Mouse (Mus musculus) thymus, adult 2 months (tissue): ENCODE results near the gene Vti1a. TPM values are rescaled to one million over a fixed set of nuclear protein-coding genes. Genes with fewer than 3 reads are reported as not detected.

ENCODE experiments used
- DNase-seq: peaks from one replicate; pipeline ENCODE4 v3.0.0; 2021
- H3K27ac ChIP-seq: fragments of 200-500 bp; 2 replicates; pipeline ENCODE4 v1.5.1; 2012; ENCODE audit warnings: low read length, control low read depth; ENCODE audit not compliant: control insufficient read depth, insufficient read depth
- H3K27me3 ChIP-seq: fragments of 200-500 bp; 2 replicates; pipeline ENCODE4 v1.6.1; 2012; ENCODE audit warnings: mild to moderate bottlenecking, low read length, moderate library complexity, mixed read lengths; ENCODE audit not compliant: control insufficient read depth, insufficient read depth
- H3K36me3 ChIP-seq: fragments of 200-500 bp; 2 replicates; pipeline ENCODE4 v1.6.1; 2012; ENCODE audit warnings: mild to moderate bottlenecking, low read length, moderate library complexity; ENCODE audit not compliant: control insufficient read depth, insufficient read depth
- H3K4me1 ChIP-seq: fragments of 200-500 bp; replicated peaks from 2 replicates; pipeline ENCODE4 v1.6.1; 2012; ENCODE audit warnings: low read length; ENCODE audit not compliant: control insufficient read depth, insufficient read depth
- H3K4me3 ChIP-seq: fragments of 200-500 bp; 2 replicates; pipeline ENCODE4 v1.5.1; 2012; ENCODE audit warnings: mild to moderate bottlenecking, low read length, control low read depth, moderate library complexity; ENCODE audit not compliant: control insufficient read depth, insufficient read depth
- CTCF ChIP-seq: fragments of 200-500 bp; IDR thresholded peaks from 2 replicates; pipeline ENCODE4 v1.5.1; 2012; ENCODE audit warnings: mild to moderate bottlenecking, control low read depth, low read length, moderate library complexity, borderline replicate concordance; ENCODE audit not compliant: control insufficient read depth, poor library complexity, insufficient read depth; ENCODE audit errors: extremely low read depth
- POLR2A ChIP-seq: fragments of 200-500 bp; IDR thresholded peaks from 2 replicates; pipeline ENCODE4 v1.6.1; 2012; ENCODE audit warnings: mild to moderate bottlenecking, low read length, control low read depth, moderate library complexity; ENCODE audit not compliant: control insufficient read depth, poor library complexity, insufficient read depth; ENCODE audit errors: extremely low read depth
- WGBS: fragments of 180-500 bp; shearing (Covaris S2); methylation state at CpG from one replicate; pipeline ENCODE4 v1.1.7; 2018; 5-methylcytosine and 5-hydroxymethylcytosine counted together
- polyA plus RNA-seq: library from polyadenylated mRNA; depleted of rRNA; stranded (reverse); fragments of >200 nt; gene quantifications from 2 replicates; pipeline ENCODE4 v1.2.3, GENCODE M21; 2012

Gene Vti1a
- polyA plus RNA-seq, 1 experiment, result 15.4 TPM

- no peak for DNase-seq
- H3K4me3 ChIP-seq, result no peak overlapping the region
- no peaks in the 10 kb centered on the region for H3K36me3 ChIP-seq
- no peak overlapping the region for H3K27ac ChIP-seq
- WGBS, result 95% methylated on average over 3 of the region's 3 CpGs
- no peaks in the 10 kb centered on the region for H3K4me1 ChIP-seq
- no peak for TF ChIP-seq CTCF
- TF ChIP-seq POLR2A, result no peak
- H3K27me3 ChIP-seq, result no peaks in the 10 kb centered on the region
These were observed 32.1 kb downstream of the Vti1a start for GRCm38 (mm10) chr19:55348187-55348586.

- no peak overlapping the region for H3K4me3 ChIP-seq
- no peaks in the 10 kb centered on the region for H3K4me1 ChIP-seq
- no peaks in the 10 kb centered on the region for H3K27me3 ChIP-seq
- DNase-seq, result no peak
- no peaks in the 10 kb centered on the region for H3K36me3 ChIP-seq
- TF ChIP-seq POLR2A, result no peak
- no peak for TF ChIP-seq CTCF
- WGBS, result 90% methylated on average over 9 of the region's 9 CpGs
- H3K27ac ChIP-seq, result no peak overlapping the region
These were observed 34.7 kb downstream of the Vti1a start for GRCm38 (mm10) chr19:55350673-55351378.

DNA sequence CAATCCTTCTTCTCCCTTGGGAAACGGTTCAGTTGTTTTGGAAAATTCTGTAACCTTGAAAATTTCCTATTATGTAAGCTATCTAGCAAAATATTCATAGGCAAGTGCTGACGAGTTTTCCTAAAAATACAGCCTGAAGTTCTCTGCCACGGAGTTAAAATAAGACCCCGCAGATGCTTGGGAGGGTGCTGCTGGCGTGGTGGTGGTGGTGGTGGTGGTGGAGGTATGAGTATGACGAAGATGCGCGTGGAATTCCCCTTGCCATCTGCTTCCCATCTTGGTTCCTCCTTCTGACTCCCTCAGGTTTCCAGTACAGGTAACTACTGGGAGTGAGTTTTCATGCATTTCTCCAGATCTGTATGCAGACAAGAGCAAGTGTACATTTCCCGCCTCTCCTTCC, 46.5 kb downstream of the Vti1a start:
- H3K4me3 ChIP-seq, result no peak overlapping the region
- WGBS, result 97% methylated on average over 9 of the region's 9 CpGs
- no peak for DNase-seq
- no peaks in the 10 kb centered on the region for H3K36me3 ChIP-seq
- H3K27me3 ChIP-seq, result no peaks in the 10 kb centered on the region
- no peak overlapping the region for H3K27ac ChIP-seq
- no peaks in the 10 kb centered on the region; the same call in 1 of the 2 replicates for H3K4me1 ChIP-seq
- TF ChIP-seq CTCF (no peak), POLR2A (no peak)

DNA sequence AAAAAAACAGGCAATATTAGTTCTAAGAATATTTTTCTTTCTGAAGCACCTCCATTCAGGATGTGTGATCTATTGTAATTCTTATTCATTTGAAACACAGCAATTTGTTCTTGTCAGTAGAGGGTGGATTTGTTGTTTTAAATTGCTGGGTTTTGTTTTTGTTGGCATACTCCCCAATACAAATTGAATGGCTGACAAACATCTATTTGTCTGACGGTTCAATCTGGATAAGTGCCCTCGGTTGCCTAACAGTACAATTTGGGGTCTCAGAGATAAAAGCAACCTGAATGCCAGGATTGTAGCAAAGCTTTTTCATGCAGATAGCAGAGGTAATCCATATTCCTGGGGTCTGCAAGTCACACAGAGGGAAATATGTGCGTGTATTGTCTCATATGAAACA, 53.6 kb downstream of the Vti1a start:
- DNase-seq, result no peak
- no peaks in the 10 kb centered on the region for H3K36me3 ChIP-seq
- H3K27me3 ChIP-seq, result no peaks in the 10 kb centered on the region
- H3K27ac ChIP-seq, result no peak overlapping the region
- no peak overlapping the region for H3K4me3 ChIP-seq
- WGBS, result 96% methylated on average over 3 of the region's 3 CpGs
- no peaks in the 10 kb centered on the region for H3K4me1 ChIP-seq
- no peak for TF ChIP-seq CTCF
- TF ChIP-seq POLR2A, result no peak

DNA sequence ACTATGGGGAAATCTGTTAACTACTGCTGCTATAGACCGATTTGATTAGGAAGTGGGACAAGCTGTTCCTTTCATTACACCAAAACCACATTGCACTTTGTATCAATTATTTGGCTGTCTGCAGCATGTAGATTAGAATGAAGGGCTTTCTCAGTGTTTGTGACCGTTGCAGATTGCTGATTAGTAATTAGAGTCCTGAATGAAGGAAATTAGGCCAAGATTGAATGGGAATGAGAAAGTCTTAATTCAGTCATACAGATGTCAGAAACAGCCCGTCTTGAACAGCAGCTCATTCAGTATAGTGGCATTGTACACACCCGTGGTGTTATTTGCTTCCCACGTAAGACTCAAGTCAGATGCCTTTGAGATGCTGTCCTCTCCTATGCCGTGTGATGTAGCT, 60.2 kb downstream of the Vti1a start:
- no peak for DNase-seq
- no peaks in the 10 kb centered on the region for H3K27me3 ChIP-seq
- TF ChIP-seq POLR2A (no peak), CTCF (no peak)
- no peaks in the 10 kb centered on the region for H3K4me1 ChIP-seq
- WGBS, result 94% methylated on average over 6 of the region's 6 CpGs
- H3K4me3 ChIP-seq, result no peak overlapping the region
- H3K36me3 ChIP-seq, result no peaks in the 10 kb centered on the region
- H3K27ac ChIP-seq, result no peak overlapping the region

DNA sequence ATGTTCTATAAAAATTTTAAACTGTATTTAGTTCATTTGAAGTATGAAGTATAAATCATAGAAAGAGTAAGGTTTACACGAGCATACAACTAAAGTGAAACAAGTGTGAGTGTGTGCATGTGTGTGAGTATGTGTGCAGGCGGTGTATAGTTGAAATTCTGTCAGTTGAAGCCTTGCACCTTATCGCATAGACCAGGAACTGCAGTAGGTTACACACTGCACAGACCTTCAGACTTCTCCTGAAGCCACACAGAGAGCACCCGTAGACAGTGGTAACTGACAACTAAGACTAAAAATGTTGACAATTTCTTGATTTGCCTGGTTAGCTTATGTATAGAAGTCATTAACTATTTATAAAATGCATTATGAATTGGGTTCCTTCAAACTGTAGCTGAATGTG, 61.4 kb downstream of the Vti1a start:
- TF ChIP-seq CTCF (no peak), POLR2A (no peak)
- no peak overlapping the region for H3K4me3 ChIP-seq
- 98% methylated on average over 4 of the region's 4 CpGs for WGBS
- H3K27me3 ChIP-seq, result no peaks in the 10 kb centered on the region
- H3K36me3 ChIP-seq, result no peaks in the 10 kb centered on the region
- H3K4me1 ChIP-seq, result no peaks in the 10 kb centered on the region
- no peak overlapping the region for H3K27ac ChIP-seq
- DNase-seq, result no peak

- no peak overlapping the region for H3K27ac ChIP-seq
- TF ChIP-seq POLR2A (no peak), CTCF (no peak)
These were observed 62.8 kb downstream of the Vti1a start for GRCm38 (mm10) chr19:55378884-55379283.

GRCm38 (mm10) chr19:55380764-55381163, 64.7 kb downstream of the Vti1a start:
- TF ChIP-seq CTCF (no peak), POLR2A (no peak)
- WGBS, result 94% methylated on average over 12 of the region's 12 CpGs
- Histone ChIP-seq H3K27ac (no peak overlapping the region), H3K27me3 (no peaks in the 10 kb centered on the region), H3K36me3 (no peaks in the 10 kb centered on the region), H3K4me1 (no peaks in the 10 kb centered on the region), H3K4me3 (no peak overlapping the region)
- DNase-seq, result no peak

More at GRCm38 (mm10) chr19:55378884-55379283, 62.8 kb downstream of the Vti1a start:
- Histone ChIP-seq H3K36me3 (no peaks in the 10 kb centered on the region), H3K27me3 (no peaks in the 10 kb centered on the region), H3K4me3 (no peak overlapping the region), H3K4me1 (no peaks in the 10 kb centered on the region)
- WGBS, result 69% methylated on average over 2 of the region's 2 CpGs
- no peak for DNase-seq
